Mouse (Mus musculus) adrenal gland (tissue): ENCODE data around the gene Numbl.

Source experiments
- intact Hi-C: fragments of 180-260 bp; cut with DNase I; formaldehyde crosslinking; loops from one replicate; pipeline ENCODE4 v1.15.1; 2025

The Numbl gene

DNA sequence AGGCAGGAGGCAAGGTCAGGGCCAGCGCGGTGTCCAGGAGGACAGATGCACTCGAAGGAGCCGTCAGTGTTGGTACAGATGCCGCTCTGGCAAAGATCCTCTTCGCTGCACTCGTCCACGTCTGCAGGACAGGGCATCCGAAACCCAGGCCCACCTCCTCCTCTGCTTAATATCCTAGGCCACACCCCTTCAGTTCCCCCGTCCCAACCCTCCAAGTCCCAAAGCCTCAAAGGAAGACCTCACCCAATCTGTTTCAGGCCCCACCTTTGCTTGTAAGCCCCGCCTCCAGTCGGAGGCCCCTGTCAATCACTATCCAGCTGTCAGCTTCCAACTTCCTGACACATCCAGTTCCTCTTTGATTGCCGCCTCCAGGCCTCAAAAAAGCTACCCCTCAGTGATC is 64.1 kb downstream of the Numbl start:
- intact Hi-C loops: no loop called here

GRCm38 (mm10) chr7:27323001-27323400 is 64.8 kb downstream of the Numbl start:
- intact Hi-C loops: no loop called here

- intact Hi-C loops: no loop called here
These were observed 65.9 kb downstream of the Numbl start for GRCm38 (mm10) chr7:27324161-27324560.

GRCm38 (mm10) chr7:27324928-27325327 is 66.7 kb downstream of the Numbl start:
- intact Hi-C loops: no loop called here

- intact Hi-C loops: no loop called here
These were observed 67.5 kb downstream of the Numbl start for GRCm38 (mm10) chr7:27325697-27326096.

- intact Hi-C loops: no loop called here
These were observed 68.1 kb downstream of the Numbl start for GRCm38 (mm10) chr7:27326101-27326880.

GRCm38 (mm10) chr7:27327500-27327899 is 69.3 kb downstream of the Numbl start:
- intact Hi-C loops: no loop called here

- intact Hi-C loops: no loop called here
These were observed 69.9 kb downstream of the Numbl start for GRCm38 (mm10) chr7:27328161-27328560.

GRCm38 (mm10) chr7:27328648-27329047 is 70.4 kb downstream of the Numbl start:
- intact Hi-C loops: no loop called here

DNA sequence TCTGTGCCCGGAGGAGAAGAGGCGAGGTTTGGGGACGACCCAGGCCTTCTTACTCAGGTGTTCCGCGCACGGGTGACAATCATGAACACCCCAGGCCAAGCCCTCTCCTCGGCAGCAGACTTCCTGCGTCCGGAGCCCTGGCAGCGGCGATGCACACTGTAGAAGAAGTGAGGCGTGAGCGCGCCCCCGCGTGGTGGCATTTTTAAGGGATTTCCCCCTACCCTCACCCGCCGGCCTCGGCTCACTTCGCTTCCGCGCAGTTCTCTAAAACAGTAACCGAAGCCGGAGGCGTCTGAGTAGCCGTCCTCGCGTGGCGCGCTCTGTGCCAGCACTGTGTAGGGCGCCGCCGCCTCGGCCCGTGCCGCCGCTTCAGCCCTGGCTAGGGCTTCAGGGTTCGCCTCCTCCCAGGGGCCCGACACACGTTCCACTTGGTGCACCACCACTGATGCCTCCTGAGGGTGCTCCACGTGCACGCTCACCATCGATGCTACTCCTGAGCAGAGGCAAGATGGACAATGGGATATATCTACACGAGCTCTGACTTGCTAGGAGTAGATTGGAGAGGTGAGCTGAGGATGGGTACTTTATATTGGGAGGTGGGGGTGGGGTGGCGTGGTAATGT is 71.2 kb downstream of the Numbl start:
- intact Hi-C loops: no loop called here

DNA sequence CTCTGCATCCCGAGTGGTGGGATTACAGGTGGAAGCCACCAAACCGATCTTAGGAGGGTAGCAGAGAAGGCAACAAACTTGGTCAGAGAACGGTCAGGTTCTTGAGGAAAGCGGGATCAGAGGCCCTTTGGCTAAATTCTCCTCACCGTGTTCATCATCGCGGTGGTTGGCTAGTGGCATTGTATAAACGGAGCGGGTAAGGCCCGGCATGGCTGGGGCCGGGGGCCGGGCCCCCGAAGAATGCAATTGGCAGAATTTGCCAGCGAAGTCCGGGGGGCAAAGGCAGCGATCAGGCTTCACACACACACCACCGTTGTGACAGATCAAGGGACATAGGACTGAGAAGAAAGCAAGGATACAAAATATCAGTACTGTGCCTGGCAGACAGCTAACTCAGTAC is 71.7 kb downstream of the Numbl start:
- intact Hi-C loops: loop anchor here (5.0 to 10.0 kb wide), 3 partner anchors 33 to 345 kb away; partner anchors contain the start of genes Hipk4 and Map3k10

- intact Hi-C loops: loop anchor here (5.0 to 10.0 kb wide), 3 partner anchors 34 to 344 kb away; partner anchors contain the start of genes Hipk4 and Map3k10
These were observed 72.7 kb downstream of the Numbl start for GRCm38 (mm10) chr7:27330709-27331540.

DNA sequence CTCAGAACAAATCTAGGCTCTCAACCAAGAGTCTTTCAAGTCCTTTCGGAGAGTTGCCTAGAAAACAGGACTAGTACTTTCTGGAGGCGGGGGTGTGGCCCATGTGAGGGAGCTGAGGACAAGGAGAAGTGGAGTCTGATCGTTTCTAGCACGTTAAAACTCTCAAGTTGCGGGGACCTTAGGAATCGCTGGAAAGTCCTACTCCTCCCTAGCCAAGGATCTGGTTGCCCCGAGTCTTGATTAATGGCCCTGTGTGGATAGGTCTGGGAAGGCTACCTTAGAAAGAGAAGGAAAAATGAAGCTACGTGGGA is 73.3 kb downstream of the Numbl start:
- intact Hi-C loops: loop anchor here (5.0 to 10.0 kb wide), 3 partner anchors 34 to 343 kb away; partner anchors contain the start of genes Hipk4 and Map3k10
